Mouse (Mus musculus): ENCODE data around the gene Cdk5. TPM values are rescaled to one million over a fixed set of nuclear protein-coding genes. Genes with fewer than 3 reads are reported as not detected.
A peak's percentile ranks its signal among the peaks of the same experiment; 100 is the strongest.

Cdk5 gene
- polyA plus RNA-seq, 1 experiment from 2014 or later, result 43.4 TPM

DNA sequence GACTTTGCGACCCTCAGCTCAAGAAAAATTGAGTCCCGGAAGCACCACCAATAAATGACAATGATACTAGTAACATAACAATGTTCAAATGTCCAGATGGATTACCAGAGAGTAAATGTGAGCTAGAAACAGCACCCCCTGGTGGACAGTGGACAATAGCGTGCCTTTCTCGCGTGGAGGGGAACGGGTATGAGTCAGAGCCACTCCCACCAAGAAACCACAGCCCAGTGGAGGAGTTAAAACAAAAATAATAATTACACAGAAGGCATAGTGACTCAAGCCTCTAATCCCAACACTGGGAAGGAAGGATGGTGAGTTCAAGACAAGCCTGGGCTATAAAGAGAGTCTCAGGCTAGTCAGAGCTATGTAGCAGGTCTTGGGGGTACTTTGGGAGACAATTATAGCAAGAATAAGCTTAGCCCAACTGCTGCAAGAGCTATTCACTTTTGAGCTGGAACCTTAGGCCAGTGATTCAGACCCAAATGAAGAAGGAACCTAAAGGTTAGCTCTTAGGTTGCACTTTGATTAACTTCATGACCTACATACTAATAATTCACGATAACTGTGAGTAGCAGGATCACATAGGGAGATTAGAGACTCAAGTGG is 29.8 kb downstream of the Cdk5 start, which contains the start of gene Abcb8:
Abcb8 (plus strand) TSS at position 272 of the 606 bp plus-strand sequence.
- ATAC-seq (ENCODE audit: borderline replicate concordance, extremely low read depth, low FRiP score, low TSS enrichment), result no peak
- H3K4me1 ChIP-seq, result peaks cover 21% of the 10 kb centered on the region
- 24% methylated on average over 7 of the region's 7 CpGs for WGBS
- peak within 1 kb of the TSS; percentile 61 for H3K4me2 ChIP-seq
- H3K27me3 ChIP-seq, result peaks cover 8% of the 10 kb centered on the region; the same call in 1 of the 2 replicates
- H3K9me3 ChIP-seq, result no peaks in the 10 kb centered on the region
- H3K36me3 ChIP-seq, result no peaks in the 10 kb centered on the region
- peak within 1 kb of the TSS; percentile 31; the same call in 1 of the 2 replicates for H3K9ac ChIP-seq
- H3K4me3 ChIP-seq, result peak within 1 kb of the TSS; percentile 56
- H3K27ac ChIP-seq, result peak within 1 kb of the TSS; percentile 64; the same call in 1 of the 2 replicates

GRCm38 (mm10) chr5:24392724-24393123 is 30.6 kb downstream of the Cdk5 start:
- Histone ChIP-seq H3K9me3 (no peaks in the 10 kb centered on the region), H3K27me3 (peaks cover 15% of the 10 kb centered on the region), H3K4me1 (peaks cover 27% of the 10 kb centered on the region), H3K9ac (no peak overlapping the region), H3K27ac (no peak overlapping the region), H3K4me2 (no peak overlapping the region), H3K4me3 (no peak overlapping the region), H3K36me3 (no peaks in the 10 kb centered on the region)
- no peak for ATAC-seq (ENCODE audit: borderline replicate concordance, extremely low read depth, low FRiP score, low TSS enrichment)
- 70% methylated on average over 7 of the region's 7 CpGs for WGBS

DNA sequence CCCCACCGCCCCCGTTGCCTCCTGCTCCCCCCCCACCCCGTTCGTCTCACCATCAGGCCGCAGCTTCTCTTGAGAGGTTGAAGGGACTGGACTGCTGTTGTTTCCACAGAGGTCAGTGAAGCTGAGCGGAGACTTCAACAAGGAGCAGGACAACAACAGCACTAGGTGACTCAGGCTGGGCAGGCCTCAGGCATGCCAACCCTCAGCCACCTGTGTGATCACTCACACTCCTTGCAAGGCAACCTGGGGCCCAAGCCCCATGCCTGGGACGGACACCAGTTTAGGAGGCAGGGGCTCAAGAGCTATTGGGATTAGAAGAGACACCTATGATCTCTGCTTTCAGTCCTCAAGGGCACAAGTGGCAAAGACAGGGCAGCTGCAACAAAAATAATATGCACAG is 31.5 kb downstream of the Cdk5 start, which contains the start of gene Atg9b:
Atg9b (minus strand) TSS at position 280 of the 400 bp plus-strand sequence.
- Histone ChIP-seq H3K4me3 (no peak within 1 kb of the TSS), H3K36me3 (no peaks in the 10 kb centered on the region), H3K27ac (no peak within 1 kb of the TSS), H3K27me3 (peaks cover 24% of the 10 kb centered on the region), H3K9ac (no peak within 1 kb of the TSS), H3K4me1 (peaks cover 35% of the 10 kb centered on the region), H3K4me2 (no peak within 1 kb of the TSS), H3K9me3 (no peaks in the 10 kb centered on the region)
- ATAC-seq (ENCODE audit: borderline replicate concordance, extremely low read depth, low FRiP score, low TSS enrichment), result no peak
- 72% methylated on average over 7 of the region's 7 CpGs for WGBS

GRCm38 (mm10) chr5:24389658-24390020 is 33.7 kb downstream of the Cdk5 start:
- no peak overlapping the region for H3K27ac ChIP-seq
- no peak overlapping the region for H3K9ac ChIP-seq

DNA sequence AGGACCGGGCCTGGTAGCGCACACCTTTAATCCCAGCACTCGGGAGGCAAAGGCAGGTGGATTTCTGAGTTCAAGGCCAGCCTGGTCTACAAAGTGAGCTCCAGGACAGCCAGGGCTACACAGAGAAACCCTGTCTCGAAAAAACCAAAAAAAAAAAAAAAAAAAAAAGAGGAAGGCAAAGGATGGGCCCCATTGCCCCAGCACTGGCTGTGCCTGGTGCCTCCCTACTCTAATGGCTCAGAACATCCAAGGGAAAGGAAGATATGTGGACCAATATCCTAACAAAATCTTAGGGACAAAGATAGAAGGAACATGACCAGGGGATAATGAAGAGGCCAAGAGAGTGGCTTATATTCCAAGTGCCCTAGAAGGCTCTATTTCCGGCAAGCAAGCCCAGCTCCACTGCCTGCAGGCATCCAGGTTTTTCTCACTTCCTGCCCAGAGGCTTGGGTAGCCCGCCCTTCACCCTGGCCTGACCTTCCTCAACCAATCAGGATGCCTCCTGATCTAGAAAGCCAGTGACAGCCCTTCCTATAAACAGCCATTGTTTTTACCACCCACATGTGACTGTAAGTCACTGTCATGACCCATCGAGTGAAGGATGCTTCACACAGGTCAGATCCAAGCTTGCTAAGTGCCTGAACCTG is 34.2 kb downstream of the Cdk5 start:
- Histone ChIP-seq H3K9ac (no peak overlapping the region), H3K9me3 (no peaks in the 10 kb centered on the region), H3K4me1 (peaks cover 28% of the 10 kb centered on the region), H3K4me3 (no peak overlapping the region), H3K36me3 (no peaks in the 10 kb centered on the region), H3K27ac (no peak overlapping the region), H3K4me2 (no peak overlapping the region), H3K27me3 (peaks cover 43% of the 10 kb centered on the region)
- no peak for ATAC-seq (ENCODE audit: borderline replicate concordance, extremely low read depth, low FRiP score, low TSS enrichment)
- 57% methylated on average over 7 of the region's 7 CpGs for WGBS

More at GRCm38 (mm10) chr5:24389658-24390020, 33.7 kb downstream of the Cdk5 start:
- no peak overlapping the region for H3K4me2 ChIP-seq
- no peak for ATAC-seq (ENCODE audit: borderline replicate concordance, extremely low read depth, low FRiP score, low TSS enrichment)
- H3K36me3 ChIP-seq, result no peaks in the 10 kb centered on the region
- 58% methylated on average over 4 of the region's 4 CpGs for WGBS
- no peak overlapping the region for H3K4me3 ChIP-seq
- H3K27me3 ChIP-seq, result peaks cover 43% of the 10 kb centered on the region
- peaks cover 28% of the 10 kb centered on the region for H3K4me1 ChIP-seq
- no peaks in the 10 kb centered on the region for H3K9me3 ChIP-seq

GRCm38 (mm10) chr5:24388246-24388915 is 34.9 kb downstream of the Cdk5 start:
- Histone ChIP-seq H3K4me2 (peak overlapping the region; percentile 87), H3K36me3 (no peaks in the 10 kb centered on the region), H3K27ac (no peak overlapping the region), H3K9me3 (no peaks in the 10 kb centered on the region), H3K9ac (peak overlapping the region; percentile 31), H3K27me3 (peaks cover 43% of the 10 kb centered on the region), H3K4me1 (peaks cover 28% of the 10 kb centered on the region), H3K4me3 (peak overlapping the region; percentile 37)
- 24% methylated on average over 26 of the region's 26 CpGs for WGBS
- ATAC-seq (ENCODE audit: borderline replicate concordance, extremely low read depth, low FRiP score, low TSS enrichment), result 0 out of 2 replicates have a peak, but pooled peaks have one; percentile 1

- ATAC-seq (ENCODE audit: borderline replicate concordance, extremely low read depth, low FRiP score, low TSS enrichment), result peak; percentile 27; the same call in 1 of the 2 replicates
- peak overlapping the region; percentile 87 for H3K4me2 ChIP-seq
- WGBS, result 2% methylated on average over 73 of the region's 73 CpGs
- H3K9ac ChIP-seq, result peak overlapping the region; percentile 31
- H3K27ac ChIP-seq, result no peak overlapping the region
- H3K4me3 ChIP-seq, result peak overlapping the region; percentile 37
- H3K4me1 ChIP-seq, result peaks cover 34% of the 10 kb centered on the region
- no peaks in the 10 kb centered on the region for H3K36me3 ChIP-seq
- H3K27me3 ChIP-seq, result peaks cover 43% of the 10 kb centered on the region
- H3K9me3 ChIP-seq, result no peaks in the 10 kb centered on the region
These were observed 35.8 kb downstream of the Cdk5 start for GRCm38 (mm10) chr5:24387264-24388241.

DNA sequence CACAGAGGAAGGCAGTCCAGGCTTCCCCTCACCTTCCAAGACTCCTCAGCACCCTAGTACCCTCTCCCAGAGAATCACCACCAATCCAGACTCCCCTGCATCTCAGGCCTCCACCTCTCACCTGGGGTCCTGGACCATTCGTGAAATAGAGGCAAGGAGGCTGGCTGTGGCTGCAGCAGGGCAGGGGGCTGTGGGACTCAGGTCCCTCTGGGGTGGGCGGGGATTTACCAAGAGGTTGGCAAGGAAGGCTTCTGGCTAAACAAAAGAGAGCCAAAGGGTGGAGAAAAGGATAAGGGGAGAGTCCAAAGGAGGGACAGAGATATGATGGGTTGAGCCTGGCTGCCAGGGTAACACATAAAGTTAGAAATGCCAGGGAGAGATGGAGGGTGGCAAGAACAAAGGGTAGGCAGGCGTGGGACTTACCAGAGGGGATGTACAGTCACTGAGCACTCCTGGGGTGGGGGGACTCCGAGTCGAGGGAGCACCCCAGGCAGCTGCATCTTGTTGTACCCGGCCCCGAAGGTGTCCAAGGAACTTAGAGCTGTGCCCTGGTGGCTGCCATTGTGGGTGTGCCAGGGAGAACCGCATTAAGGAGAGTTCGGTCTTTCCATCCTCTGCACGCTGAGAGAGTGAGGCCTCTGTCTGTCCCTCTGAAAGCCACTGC is 37.3 kb downstream of the Cdk5 start:
- WGBS, result 83% methylated on average over 10 of the region's 10 CpGs
- Histone ChIP-seq H3K27me3 (peaks cover 43% of the 10 kb centered on the region), H3K4me1 (peaks cover 34% of the 10 kb centered on the region), H3K9ac (no peak overlapping the region), H3K4me2 (no peak overlapping the region), H3K9me3 (no peaks in the 10 kb centered on the region), H3K36me3 (no peaks in the 10 kb centered on the region), H3K27ac (no peak overlapping the region), H3K4me3 (no peak overlapping the region)
- no peak for ATAC-seq (ENCODE audit: borderline replicate concordance, extremely low read depth, low FRiP score, low TSS enrichment)

DNA sequence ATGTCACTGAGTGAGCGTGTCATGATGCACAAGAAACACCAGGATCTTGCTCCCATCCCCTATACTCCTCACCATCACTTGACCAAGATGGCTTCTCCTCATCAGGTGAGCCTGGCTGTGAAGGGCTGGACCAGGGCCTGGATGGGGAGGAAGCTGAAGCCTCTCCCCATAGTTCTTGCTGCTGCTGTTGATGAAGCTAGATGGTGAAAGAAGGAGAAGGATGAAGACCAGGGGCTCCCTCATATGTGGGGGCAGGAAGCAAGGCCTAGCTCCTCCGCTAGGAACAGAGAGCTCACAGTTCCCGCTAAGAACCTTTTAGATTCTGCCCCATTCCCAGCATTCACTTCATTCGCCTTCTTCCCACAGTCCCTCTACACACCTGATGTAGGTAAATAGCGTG is 38.0 kb downstream of the Cdk5 start:
- no peak overlapping the region for H3K4me3 ChIP-seq

DNA sequence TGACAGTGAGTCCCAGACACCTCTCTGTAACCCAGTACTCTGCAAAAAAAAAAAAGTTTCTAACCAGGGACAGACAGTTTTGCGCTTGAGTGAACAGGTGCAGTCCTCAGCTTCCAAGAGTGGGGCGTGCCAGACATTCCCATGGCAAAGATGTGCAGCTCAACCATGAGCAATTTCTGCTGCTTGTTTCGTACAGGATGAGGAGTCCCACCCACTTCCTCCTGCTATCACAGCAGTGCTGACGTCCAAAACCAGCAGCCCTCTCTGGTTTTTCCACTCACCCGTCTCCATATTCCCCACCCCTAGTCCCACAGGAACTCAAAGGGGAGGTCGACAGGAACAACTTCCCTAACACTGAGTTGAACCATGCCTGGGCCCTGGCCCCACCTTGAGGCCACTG is 38.9 kb downstream of the Cdk5 start:
- ATAC-seq (ENCODE audit: borderline replicate concordance, extremely low read depth, low FRiP score, low TSS enrichment), result no peak
- Histone ChIP-seq H3K9me3 (no peaks in the 10 kb centered on the region), H3K4me1 (peaks cover 30% of the 10 kb centered on the region), H3K4me2 (no peak overlapping the region), H3K27me3 (peaks cover 43% of the 10 kb centered on the region), H3K9ac (no peak overlapping the region), H3K27ac (no peak overlapping the region), H3K4me3 (no peak overlapping the region), H3K36me3 (no peaks in the 10 kb centered on the region)
- 46% methylated on average over 6 of the region's 6 CpGs for WGBS

More for the DNA sequence above, 38.0 kb downstream of the Cdk5 start:
- H3K27ac ChIP-seq, result no peak overlapping the region
- 79% methylated on average over 5 of the region's 5 CpGs for WGBS
- no peaks in the 10 kb centered on the region for H3K36me3 ChIP-seq
- H3K9ac ChIP-seq, result no peak overlapping the region
- no peak for ATAC-seq (ENCODE audit: borderline replicate concordance, extremely low read depth, low FRiP score, low TSS enrichment)
- H3K9me3 ChIP-seq, result no peaks in the 10 kb centered on the region
- H3K27me3 ChIP-seq, result peaks cover 43% of the 10 kb centered on the region
- H3K4me2 ChIP-seq, result no peak overlapping the region
- peaks cover 34% of the 10 kb centered on the region for H3K4me1 ChIP-seq

Measured in lung, embryonic 15.5 days (tissue).